8 mouse cellular contexts compared by ENCODE assay signal in the genomic region with DNA sequence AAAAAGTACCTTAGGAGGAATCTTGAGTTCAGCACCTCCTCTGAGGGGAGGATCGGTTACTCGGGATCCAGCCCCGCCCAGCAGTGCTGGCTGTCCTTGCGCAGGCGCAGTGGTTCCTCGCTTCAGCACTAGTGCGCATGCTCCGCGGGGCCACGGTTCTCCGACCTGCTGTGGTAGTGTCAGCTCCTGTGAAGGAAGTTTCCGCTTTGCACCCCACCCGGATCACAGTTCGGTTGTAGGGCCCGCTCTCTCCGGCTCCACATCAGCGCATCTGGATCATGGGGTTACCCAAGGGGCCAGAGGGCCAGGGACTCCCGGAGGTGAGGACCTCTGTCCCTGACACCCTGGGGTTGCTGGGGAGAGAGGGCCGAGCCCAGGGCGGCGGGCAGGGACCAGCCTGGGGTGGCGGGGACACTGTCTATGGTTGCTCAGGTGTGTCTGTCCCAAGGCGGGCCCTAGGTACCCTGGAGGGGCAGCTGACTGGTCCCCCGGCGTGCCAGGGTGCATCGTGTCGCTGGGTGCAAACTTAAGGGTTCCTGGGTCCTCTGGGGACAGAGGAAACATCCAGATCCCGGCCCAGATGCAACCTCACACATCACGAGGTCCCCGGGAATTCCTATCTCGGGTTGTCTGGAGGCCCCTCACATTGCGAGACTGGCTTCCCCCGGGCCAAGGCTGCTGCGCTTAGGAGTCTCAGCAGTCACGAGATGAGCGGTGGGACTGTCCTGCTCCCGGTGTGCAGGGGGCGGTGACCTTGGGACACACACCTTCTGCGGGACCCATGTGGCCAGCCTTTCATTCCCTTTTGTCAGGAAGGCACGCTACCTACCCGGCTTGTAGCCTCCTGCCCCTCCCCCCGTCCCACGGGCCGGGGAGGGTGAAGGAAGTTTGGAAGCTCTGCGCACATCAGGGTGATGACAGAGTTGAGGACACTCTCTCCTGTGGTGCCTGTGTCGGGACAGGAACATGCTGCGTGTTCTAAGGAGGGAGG. TPM values are rescaled to one million over a fixed set of nuclear protein-coding genes. Genes with fewer than 3 reads are reported as not detected.
DNase-seq lines count a peak whose midpoint lies in the region; ATAC-seq lines count a peak whose summit lies in the region.

A gene (plus strand): TSS at position 112 of the 991 bp plus-strand sequence.

- ATAC-seq in hindbrain, embryonic 11.5 days (ENCODE audit: low FRiP score): peak; percentile 96

- H3K27ac ChIP-seq in hindbrain, embryonic 11.5 days (ENCODE audit: low read depth, low read length): no peak within 1 kb of the TSS

- peak within 1 kb of the TSS; percentile 71 for H3K4me3 ChIP-seq in hindbrain, embryonic 11.5 days (ENCODE audit: low read depth, low read length)

- H3K9ac ChIP-seq in hindbrain, embryonic 11.5 days (ENCODE audit: low read depth, low read length): peak within 1 kb of the TSS; percentile 80

- H3K36me3 ChIP-seq in hindbrain, embryonic 11.5 days (ENCODE audit: control insufficient read depth, insufficient read depth, low read length): 0 out of 2 replicates have a peak, but pooled peaks cover under 1% of the 10 kb centered on the region

- peak; percentile 94 for DNase-seq in Muller cell, postnatal 12 days (ENCODE audit: inconsistent ontology term)
- DNase-seq in cerebellum, adult 9-11 months: peak; percentile 96
- DNase-seq in frontal cortex, adult 2 months (ENCODE audit: extremely low spot score in 1 of 2, low spot score in 1 of 2): peak; percentile 92 to 100
- peak; percentile 99 for DNase-seq in hindbrain, embryonic 11.5 days (ENCODE audit: low spot score)
- peak; percentile 99 to 100 for DNase-seq in layer of hippocampus, postnatal 10 days (ENCODE audit: low spot score in 2 of 2)
- peak; percentile 99 for DNase-seq in lung, postnatal 10 days
- DNase-seq in ovary, postnatal 36 days (ENCODE audit: low spot score): peak; percentile 99
- DNase-seq in thymus, postnatal 25 days: peak; percentile 100

- no peaks in the 10 kb centered on the region for H3K9me3 ChIP-seq in hindbrain, embryonic 11.5 days (ENCODE audit: control insufficient read depth, low read length)

- H3K4me2 ChIP-seq in hindbrain, embryonic 11.5 days (replicated peaks; ENCODE audit: low read depth, low read length): peak within 1 kb of the TSS; percentile 97

- H3K27me3 ChIP-seq in hindbrain, embryonic 11.5 days (ENCODE audit: control insufficient read depth, insufficient read depth, low read length): no peaks in the 10 kb centered on the region

- H3K4me1 ChIP-seq in hindbrain, embryonic 11.5 days (replicated peaks; ENCODE audit: control insufficient read depth, insufficient read depth, low read length): no peaks in the 10 kb centered on the region

- under 1% methylated on average over 46 of the region's 47 CpGs for WGBS in hindbrain, embryonic 11.5 days

RNA-seq across cellular contexts. Expression of the gene that starts here (rescaled TPM):
- 17.4 and 18.2 TPM in 2 replicates for polyA plus RNA-seq in frontal cortex, adult 2 months (2012; rRNA removed)
- polyA plus RNA-seq in hindbrain, embryonic 11.5 days (2014; fragmentation: Nextera tagmentation; extraction: Ambion mirVana): 8.7 and 11.1 TPM in 2 replicates
- 10 to 100 TPM; 35.4 to 37.3 TPM for total RNA-seq in layer of hippocampus, postnatal 10 days (2021)
